Mouse (Mus musculus) heart, embryonic 10.5 days (tissue): ENCODE results near the gene Tmed9. TPM values are rescaled to one million over a fixed set of nuclear protein-coding genes. Genes with fewer than 3 reads are reported as not detected.
"Not testable (repeated sequence)": the region's sequence is repeated elsewhere in the genome, so short reads cannot be mapped to it uniquely, and the experiment has no call there.

Source experiments
- DNase-seq: peaks from one replicate; pipeline ENCODE4 v3.0.0-alpha.2; 2017; ENCODE audit warnings: low spot score
- H3K27ac ChIP-seq: fragments of 300-500 bp; sonication (generic); 2 replicates; pipeline ENCODE4 v1.5.1; 2016; ENCODE audit warnings: mild to moderate bottlenecking
- H3K27me3 ChIP-seq: fragments of 300-500 bp; sonication (generic); 2 replicates; pipeline ENCODE4 v1.6.1; 2016; ENCODE audit warnings: mild to moderate bottlenecking; ENCODE audit not compliant: poor library complexity, insufficient read depth, severe bottlenecking
- H3K36me3 ChIP-seq: fragments of 300-500 bp; sonication (generic); 2 replicates; pipeline ENCODE4 v1.6.1; 2016; ENCODE audit warnings: mild to moderate bottlenecking, moderate library complexity
- H3K4me1 ChIP-seq: fragments of 300-500 bp; sonication (generic); 2 replicates; pipeline ENCODE4 v1.6.1; 2016; ENCODE audit warnings: mild to moderate bottlenecking
- H3K4me3 ChIP-seq: fragments of 300-500 bp; sonication (generic); 2 replicates; pipeline ENCODE4 v1.5.1; 2016; ENCODE audit warnings: mild to moderate bottlenecking, moderate library complexity
- H3K9me3 ChIP-seq: fragments of 300-500 bp; sonication (generic); 2 replicates; pipeline ENCODE4 v1.6.1; 2016; ENCODE audit warnings: mild to moderate bottlenecking, moderate library complexity
- WGBS: fragments of 180-500 bp; shearing (Covaris S2); methylation state at CpG from one replicate; pipeline ENCODE4 v1.1.7; 2016; 5-methylcytosine and 5-hydroxymethylcytosine counted together
- polyA plus RNA-seq: library from polyadenylated mRNA; unstranded; fragments of >200 nt; fragmentation: Nextera tagmentation; extraction: Ambion mirVana; gene quantifications from 2 replicates; pipeline ENCODE4 v1.2.1, GENCODE M21; 2016

Gene Tmed9
- polyA plus RNA-seq, 1 experiment from 2014 or later: 173 TPM

DNA sequence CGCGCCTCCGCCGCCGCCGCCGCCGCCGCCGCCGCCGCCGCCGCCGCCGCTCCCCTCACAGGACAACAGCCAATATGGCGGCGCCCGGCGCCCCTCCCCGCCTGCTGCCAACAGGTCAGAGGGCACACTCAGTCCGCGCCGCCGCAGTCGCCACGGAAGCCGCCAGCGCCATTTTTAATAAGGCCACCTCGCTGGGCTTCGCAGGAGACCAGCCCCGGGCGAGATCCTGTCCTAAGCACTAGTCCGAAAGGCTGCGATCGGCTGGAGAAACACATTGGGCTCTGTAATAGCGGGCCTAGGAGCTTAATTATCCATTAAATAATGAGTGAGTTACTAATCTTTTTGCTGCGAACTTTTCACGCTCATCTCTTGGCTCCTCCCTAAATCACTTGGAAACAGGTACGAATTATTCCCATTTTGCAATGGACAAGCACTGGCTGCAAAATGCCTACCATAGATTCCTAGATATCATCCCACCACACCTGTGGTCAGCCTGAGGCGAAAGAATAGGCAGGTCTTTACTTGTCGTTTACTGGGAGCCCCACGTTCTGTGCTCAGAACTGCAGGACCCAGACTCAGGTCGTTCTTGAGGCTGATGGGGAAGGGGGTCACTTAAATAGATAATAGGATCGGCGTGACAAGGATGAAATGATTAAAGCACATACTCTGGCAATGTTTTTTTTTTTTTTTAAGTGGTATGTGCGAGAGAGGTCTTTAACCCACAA lies 2.3 kb upstream of the Tmed9 start, which contains the start of gene Fam193b:
Gene Fam193b (minus strand): TSS at position 94 of the 725 bp plus-strand sequence.
- peak; percentile 97 for DNase-seq
- peaks cover 16% of the 10 kb centered on the region; the same call in 1 of the 2 replicates for H3K36me3 ChIP-seq
- peaks cover 23% of the 10 kb centered on the region for H3K4me1 ChIP-seq
- H3K9me3 ChIP-seq: no peaks in the 10 kb centered on the region
- no peaks in the 10 kb centered on the region for H3K27me3 ChIP-seq
- H3K4me3 ChIP-seq: peak within 1 kb of the TSS; percentile 97
- peak within 1 kb of the TSS; percentile 97 for H3K27ac ChIP-seq
- 2% methylated on average over 38 of the region's 47 CpGs for WGBS

DNA sequence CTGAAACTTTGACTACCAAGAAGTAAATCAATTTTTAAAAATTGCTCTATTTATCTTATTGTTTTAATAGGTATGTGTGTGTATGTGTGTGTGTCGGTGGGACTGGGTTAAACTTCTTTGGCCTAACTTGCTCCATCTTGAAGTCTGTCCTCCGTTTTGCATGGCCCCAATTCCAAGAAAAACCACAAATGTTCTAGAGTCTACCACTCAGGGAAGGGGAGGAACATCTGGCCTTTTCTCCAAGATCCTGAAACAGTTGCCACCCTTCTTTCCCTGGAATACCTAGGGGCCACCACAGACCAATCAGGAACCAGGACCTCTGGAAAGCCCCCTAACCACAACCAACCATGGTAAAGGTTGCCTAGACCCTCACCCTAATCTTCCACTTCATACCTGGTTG lies 1.6 kb upstream of the Tmed9 start:
- Histone ChIP-seq H3K27ac (no peak overlapping the region), H3K4me3 (no peak overlapping the region), H3K4me1 (peaks cover 23% of the 10 kb centered on the region), H3K27me3 (no peaks in the 10 kb centered on the region), H3K9me3 (no peaks in the 10 kb centered on the region), H3K36me3 (peaks cover 10% of the 10 kb centered on the region; the same call in 1 of the 2 replicates)
- DNase-seq: no peak
- 74% methylated on average over 2 of the region's 2 CpGs for WGBS

DNA sequence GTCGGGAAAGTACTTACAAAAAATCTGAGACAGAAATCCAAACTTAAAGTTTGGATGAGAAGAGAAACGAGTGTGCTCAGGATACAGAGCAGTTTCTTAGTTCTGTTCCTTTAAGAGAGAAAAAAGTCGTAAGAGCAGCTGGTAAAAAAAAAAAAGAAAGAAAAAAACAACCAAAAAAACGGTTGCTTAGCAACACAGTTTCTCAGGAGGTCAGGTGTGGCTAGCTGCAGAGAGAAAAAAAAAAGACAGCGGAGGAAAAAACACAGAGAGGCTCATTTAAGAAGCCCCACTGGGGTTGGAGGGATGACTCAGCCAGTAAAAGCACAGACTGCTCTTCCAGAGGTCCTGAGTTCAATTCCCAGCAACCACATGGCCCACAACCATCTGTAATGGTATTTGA lies 789 bp downstream of the Tmed9 start:
- no peaks in the 10 kb centered on the region for H3K9me3 ChIP-seq
- 79% methylated on average over 5 of the region's 5 CpGs for WGBS
- DNase-seq: no peak

DNA sequence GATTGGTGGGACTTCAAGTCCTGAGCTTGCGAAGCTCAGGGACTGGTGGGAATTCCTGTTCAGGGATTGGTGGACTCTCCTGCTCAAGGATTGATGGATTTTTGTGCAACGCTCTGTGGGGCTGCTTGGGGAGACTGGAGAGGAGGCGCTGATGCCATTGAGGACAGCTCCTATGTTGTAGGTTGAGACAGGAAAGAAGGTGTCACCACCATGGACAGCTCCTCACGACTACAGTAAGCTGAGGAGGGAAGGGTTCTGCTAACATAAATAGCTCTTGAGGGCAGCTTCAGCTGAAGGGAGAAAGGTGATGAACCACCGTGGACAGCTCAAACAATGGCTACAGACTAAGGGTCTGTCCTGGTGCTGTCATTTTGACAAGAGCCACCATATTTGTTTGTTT lies 2.4 kb downstream of the Tmed9 start:
- 54% methylated on average over 5 of the region's 5 CpGs for WGBS
- no peaks in the 10 kb centered on the region for H3K9me3 ChIP-seq
- H3K4me1 ChIP-seq: peaks cover 8% of the 10 kb centered on the region; the same call in 1 of the 2 replicates
- no peak overlapping the region for H3K27ac ChIP-seq
- DNase-seq: no peak
- no peak overlapping the region for H3K4me3 ChIP-seq
- H3K27me3 ChIP-seq: no peaks in the 10 kb centered on the region
- no peaks in the 10 kb centered on the region for H3K36me3 ChIP-seq

More for the DNA sequence above, 789 bp downstream of the Tmed9 start:
- Histone ChIP-seq H3K27me3 (no peaks in the 10 kb centered on the region), H3K4me3 (no peak overlapping the region), H3K4me1 (peaks cover 18% of the 10 kb centered on the region), H3K36me3 (no peaks in the 10 kb centered on the region), H3K27ac (no peak overlapping the region)

DNA sequence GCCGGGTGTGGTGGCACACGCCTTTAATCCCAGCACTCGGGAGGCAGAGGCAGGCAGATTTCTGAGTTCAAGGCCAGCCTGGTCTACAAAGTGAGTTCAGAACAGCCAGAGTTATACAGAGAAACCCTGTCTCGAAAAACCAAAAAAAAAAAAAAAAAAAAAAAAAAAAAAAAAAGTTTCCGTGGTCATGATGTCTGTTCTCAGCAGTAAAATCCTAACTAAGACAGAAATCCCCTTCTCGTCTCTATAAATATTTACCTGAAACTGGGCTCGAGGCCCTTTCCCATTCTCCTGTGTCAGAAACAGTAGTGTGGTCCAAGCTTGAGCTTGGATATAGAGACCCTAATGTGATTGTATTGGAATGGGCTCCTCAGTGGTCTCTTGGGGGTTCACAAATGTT lies 3.3 kb downstream of the Tmed9 start:
- not testable (repeated sequence) for H3K36me3 ChIP-seq, H3K27me3 ChIP-seq, DNase-seq, H3K27ac ChIP-seq, H3K4me1 ChIP-seq, H3K9me3 ChIP-seq, H3K4me3 ChIP-seq
- WGBS: 80% methylated on average over 7 of the region's 7 CpGs

DNA sequence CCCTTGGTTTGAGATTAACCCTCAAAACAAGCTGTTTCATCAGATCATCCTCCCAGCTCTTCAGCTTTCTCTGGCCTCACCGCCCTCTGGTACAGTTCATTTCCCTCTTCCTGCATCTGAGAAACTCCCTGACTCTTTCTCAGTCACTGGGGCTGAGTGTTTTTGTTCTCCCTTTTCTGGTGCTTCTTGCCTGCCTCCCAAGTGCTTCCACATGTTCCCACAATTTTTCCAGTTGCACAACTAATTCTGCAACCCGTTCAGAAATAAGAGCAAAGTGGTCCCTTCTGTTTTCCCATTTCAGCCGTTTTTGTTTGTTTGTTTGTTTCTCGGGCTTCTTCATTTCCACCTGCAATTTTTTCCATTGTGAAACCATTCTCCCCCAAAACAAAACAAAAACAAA lies 4.6 kb downstream of the Tmed9 start:
- Histone ChIP-seq H3K4me3 (no peak overlapping the region), H3K27ac (no peak overlapping the region), H3K27me3 (no peaks in the 10 kb centered on the region), H3K9me3 (no peaks in the 10 kb centered on the region), H3K36me3 (no peaks in the 10 kb centered on the region), H3K4me1 (no peaks in the 10 kb centered on the region)
- DNase-seq: no peak
- WGBS: 75% methylated on average over 4 of the region's 4 CpGs

DNA sequence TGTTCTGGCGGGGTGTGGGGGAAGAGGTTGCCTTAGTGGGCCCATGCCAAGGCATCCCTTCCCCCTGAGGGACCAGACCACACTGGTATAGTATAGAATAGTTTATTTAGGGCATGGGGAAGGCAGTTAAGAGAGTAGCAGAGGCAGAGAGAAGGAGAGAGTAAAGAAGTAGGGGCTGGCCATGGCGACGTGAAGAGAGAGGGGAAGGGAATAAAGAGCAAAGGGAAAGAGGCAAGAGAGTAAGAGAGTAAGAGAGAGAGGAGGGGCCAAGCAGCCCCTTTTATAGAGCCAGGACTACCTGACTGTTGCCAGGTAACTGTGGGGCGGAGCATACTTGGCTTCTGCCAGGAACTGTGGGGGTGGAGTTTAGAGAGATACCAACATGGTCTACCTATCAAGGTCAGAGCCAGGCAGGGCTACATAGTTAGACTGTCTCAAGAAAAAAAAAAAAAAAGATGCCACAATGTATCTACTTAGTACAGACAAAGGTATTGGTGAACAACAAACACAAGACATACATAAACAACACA lies 18.5 kb downstream of the Tmed9 start:
- Histone ChIP-seq H3K4me3 (peak overlapping the region; percentile 84; the same call in 1 of the 2 replicates), H3K27ac (no peak overlapping the region; the same call in 1 of the 2 replicates), H3K9me3 (no peaks in the 10 kb centered on the region), H3K4me1 (peaks cover 11% of the 10 kb centered on the region), H3K27me3 (0 out of 2 replicates have a peak, but pooled peaks cover 4% of the 10 kb centered on the region), H3K36me3 (peaks cover 28% of the 10 kb centered on the region)
- DNase-seq: no peak
- WGBS: 61% methylated on average over 4 of the region's 4 CpGs

DNA sequence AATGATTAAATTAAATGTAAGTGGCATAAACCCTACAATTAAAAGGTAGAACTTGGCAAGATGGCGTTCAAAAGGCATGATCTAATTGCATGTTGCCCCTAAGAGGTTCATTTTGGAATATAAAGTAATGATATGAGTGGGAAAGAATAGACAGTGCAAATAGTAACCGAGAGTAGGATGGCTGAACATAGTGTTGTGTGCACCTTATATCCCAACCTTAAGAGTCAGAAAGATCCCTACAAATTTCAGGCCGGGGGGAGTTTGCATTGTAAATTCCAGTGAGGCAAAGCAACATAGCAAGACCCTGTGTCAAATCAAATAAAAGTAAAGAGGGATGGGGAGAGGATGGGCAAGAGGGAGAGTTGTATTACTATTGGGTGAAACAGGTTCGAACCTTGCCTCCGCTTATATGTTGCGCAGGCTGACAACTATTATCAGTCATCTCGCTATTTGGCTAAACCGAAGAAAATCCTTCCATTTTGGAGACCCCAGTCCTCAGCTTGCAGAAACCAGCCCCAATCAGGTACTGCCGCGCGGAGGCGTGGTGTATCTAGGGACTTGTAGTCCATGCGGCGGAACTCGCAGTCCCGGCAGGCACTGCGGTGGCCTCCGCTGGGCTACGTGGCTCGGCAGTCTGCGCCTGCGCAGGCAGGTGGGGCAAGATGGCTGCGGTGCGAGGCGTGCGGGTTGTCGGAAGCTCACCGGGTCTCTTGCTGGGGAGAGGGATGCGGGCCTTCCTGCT lies 19.2 kb downstream of the Tmed9 start:
- H3K4me1 ChIP-seq: peaks cover 11% of the 10 kb centered on the region
- H3K36me3 ChIP-seq: peaks cover 34% of the 10 kb centered on the region
- peak overlapping the region; percentile 93 for H3K27ac ChIP-seq
- H3K4me3 ChIP-seq: peak overlapping the region; percentile 84
- no peaks in the 10 kb centered on the region for H3K9me3 ChIP-seq
- DNase-seq: peak; percentile 99
- H3K27me3 ChIP-seq: 0 out of 2 replicates have a peak, but pooled peaks cover 4% of the 10 kb centered on the region
- WGBS: 4% methylated on average over 29 of the region's 29 CpGs

DNA sequence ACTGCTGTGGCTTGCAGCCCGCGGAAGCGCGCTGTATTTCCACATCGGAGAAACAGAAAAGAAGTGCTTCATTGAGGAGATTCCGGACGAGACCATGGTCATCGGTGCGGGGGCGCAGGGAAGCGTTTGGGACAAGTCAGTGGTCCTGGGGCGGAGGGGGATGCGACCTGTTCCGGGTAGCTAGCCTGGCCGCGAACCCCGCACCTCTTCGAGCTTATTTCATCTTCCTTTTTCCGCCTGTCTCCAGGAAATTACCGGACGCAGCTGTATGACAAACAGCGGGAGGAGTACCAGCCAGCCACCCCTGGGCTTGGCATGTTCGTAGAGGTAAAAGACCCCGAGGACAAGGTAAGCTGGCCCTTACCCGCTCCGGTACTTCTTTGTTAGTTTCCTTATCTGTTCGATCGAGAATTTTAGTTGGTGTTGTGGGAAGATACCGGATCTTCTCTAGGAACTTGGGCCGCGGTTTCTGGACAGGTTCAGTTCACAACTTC lies 19.8 kb downstream of the Tmed9 start:
- Histone ChIP-seq H3K27ac (peak overlapping the region; percentile 93), H3K36me3 (peaks cover 40% of the 10 kb centered on the region), H3K4me1 (peaks cover 11% of the 10 kb centered on the region), H3K27me3 (0 out of 2 replicates have a peak, but pooled peaks cover 4% of the 10 kb centered on the region), H3K9me3 (no peaks in the 10 kb centered on the region), H3K4me3 (peak overlapping the region; percentile 84)
- no peak for DNase-seq
- under 1% methylated on average over 31 of the region's 31 CpGs for WGBS

DNA sequence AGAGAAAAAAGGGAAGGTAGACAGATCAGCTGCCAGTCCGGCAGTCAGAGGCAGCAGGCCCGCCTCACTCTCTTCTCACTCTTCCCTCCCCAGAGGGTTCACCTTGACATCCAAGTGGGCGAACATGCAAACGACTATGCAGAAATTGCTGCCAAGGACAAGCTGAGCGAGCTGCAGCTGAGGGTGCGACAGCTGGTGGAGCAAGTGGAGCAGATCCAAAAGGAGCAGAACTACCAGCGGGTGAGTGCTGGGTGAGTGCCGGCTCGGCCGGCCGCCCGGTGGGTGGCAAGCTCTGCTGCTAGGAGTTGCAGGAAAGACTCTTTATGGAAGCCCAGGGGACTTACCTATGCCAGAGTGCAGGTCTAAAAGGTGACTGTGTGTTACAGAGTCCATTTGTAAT lies 21.8 kb downstream of the Tmed9 start:
- DNase-seq: no peak
- Histone ChIP-seq H3K9me3 (no peaks in the 10 kb centered on the region), H3K27me3 (0 out of 2 replicates have a peak, but pooled peaks cover 4% of the 10 kb centered on the region), H3K4me1 (peaks cover 20% of the 10 kb centered on the region), H3K4me3 (no peak overlapping the region), H3K36me3 (peaks cover 45% of the 10 kb centered on the region), H3K27ac (no peak overlapping the region)
- WGBS: 90% methylated on average over 12 of the region's 12 CpGs

DNA sequence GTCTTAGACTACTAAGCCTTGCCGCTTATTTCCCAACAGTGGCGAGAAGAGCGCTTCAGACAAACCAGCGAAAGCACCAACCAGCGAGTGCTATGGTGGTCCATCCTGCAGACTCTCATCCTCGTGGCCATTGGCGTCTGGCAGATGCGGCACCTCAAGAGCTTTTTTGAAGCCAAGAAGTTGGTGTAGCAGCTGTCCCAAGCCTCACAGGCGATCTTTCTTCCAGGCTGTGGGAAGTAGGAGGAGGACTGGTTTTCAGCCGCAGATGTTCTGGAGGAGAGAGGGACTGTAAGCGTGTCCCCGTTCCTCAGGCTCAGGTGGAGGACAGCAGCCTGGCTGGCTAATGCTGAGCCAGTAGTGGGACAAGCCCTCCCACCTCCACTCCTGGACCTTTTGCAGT lies 23.3 kb downstream of the Tmed9 start:
- H3K27ac ChIP-seq: no peak overlapping the region
- peaks cover 45% of the 10 kb centered on the region for H3K36me3 ChIP-seq

DNA sequence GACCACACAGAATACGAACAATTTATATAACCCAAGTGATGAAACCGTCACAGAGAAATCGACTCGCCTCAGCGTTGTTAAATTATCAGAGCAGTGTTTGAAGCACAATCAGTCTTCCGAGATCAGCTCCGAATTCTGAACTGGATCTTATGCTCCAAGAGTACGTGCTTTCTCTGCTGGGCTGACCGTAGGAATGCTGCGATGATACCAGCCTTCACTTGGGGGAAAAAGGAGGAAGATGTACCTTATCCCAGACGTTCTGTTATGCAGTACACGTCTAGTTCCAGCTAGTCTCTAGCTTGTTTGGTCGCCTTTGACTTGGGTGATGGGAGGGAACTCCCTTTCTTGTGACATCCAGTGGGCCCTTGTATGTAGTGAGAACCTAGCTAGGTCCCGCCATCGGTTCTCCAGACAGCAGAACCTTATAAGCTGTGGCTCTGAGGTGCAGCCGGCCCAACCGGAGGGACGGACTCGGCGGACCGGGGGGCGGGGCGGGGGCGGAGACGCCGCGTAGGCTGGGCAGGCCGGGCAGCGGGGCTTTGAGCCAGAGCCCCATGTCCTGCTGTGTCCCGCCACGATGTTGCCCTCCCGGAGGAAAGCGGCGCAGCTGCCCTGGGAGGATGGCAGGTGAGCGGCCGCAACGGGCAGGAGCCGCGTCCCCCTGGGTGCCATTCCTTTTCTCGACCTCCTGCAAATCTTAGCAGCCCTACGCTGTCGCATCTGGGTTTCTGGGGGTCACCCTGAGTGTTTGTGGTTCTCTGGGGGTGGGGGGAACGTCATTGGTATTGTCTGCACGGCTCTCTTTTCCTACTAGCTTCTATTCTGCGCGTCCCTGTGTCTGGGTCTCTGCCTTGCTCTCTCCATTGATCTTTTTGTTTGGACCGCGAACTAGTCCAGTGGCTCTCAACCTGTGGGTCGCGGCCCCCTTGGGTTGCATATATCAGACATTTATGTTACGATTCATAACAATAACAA lies 26.3 kb downstream of the Tmed9 start, which contains the start of gene B4galt7:
Gene B4galt7 (plus strand): TSS at position 331 of the 975 bp plus-strand sequence.
- H3K36me3 ChIP-seq: peaks cover 52% of the 10 kb centered on the region
- WGBS: 10% methylated on average over 51 of the region's 51 CpGs
- peak within 1 kb of the TSS; percentile 86 for H3K27ac ChIP-seq
- no peaks in the 10 kb centered on the region for H3K27me3 ChIP-seq
- DNase-seq: peak; percentile 92
- peaks cover 16% of the 10 kb centered on the region for H3K4me1 ChIP-seq
- H3K9me3 ChIP-seq: no peaks in the 10 kb centered on the region
- peak within 1 kb of the TSS; percentile 87 for H3K4me3 ChIP-seq

More for the DNA sequence above, 23.3 kb downstream of the Tmed9 start:
- Histone ChIP-seq H3K27me3 (no peaks in the 10 kb centered on the region), H3K9me3 (no peaks in the 10 kb centered on the region), H3K4me3 (no peak overlapping the region), H3K4me1 (peaks cover 27% of the 10 kb centered on the region)
- WGBS: 94% methylated on average over 12 of the region's 12 CpGs
- no peak for DNase-seq
